Mouse (Mus musculus) limb, embryonic 10.5 days (tissue): Measurements from ENCODE around the gene Atg4b. TPM values are rescaled to one million over a fixed set of nuclear protein-coding genes. Genes with fewer than 3 reads are reported as not detected.

ENCODE experiments used
- DNase-seq: peaks from one replicate; pipeline ENCODE4 v3.0.0-alpha.2; 2017; ENCODE audit warnings: low spot score
- H3K27ac ChIP-seq: fragments of 300-500 bp; sonication (generic); 2 replicates; pipeline ENCODE4 v1.5.1; 2016; ENCODE audit warnings: mild to moderate bottlenecking
- H3K27me3 ChIP-seq: fragments of 300-500 bp; sonication (generic); 2 replicates; pipeline ENCODE4 v1.6.1; 2016; ENCODE audit warnings: low read depth, mild to moderate bottlenecking; ENCODE audit not compliant: poor library complexity, severe bottlenecking
- H3K36me3 ChIP-seq: fragments of 300-500 bp; sonication (generic); 2 replicates; pipeline ENCODE4 v1.6.1; 2016; ENCODE audit warnings: mild to moderate bottlenecking, moderate library complexity
- H3K4me1 ChIP-seq: fragments of 300-500 bp; sonication (generic); 2 replicates; pipeline ENCODE4 v1.6.1; 2016
- H3K4me3 ChIP-seq: fragments of 300-500 bp; sonication (generic); 2 replicates; pipeline ENCODE4 v1.5.1; 2016; ENCODE audit warnings: mild to moderate bottlenecking, moderate library complexity
- H3K9me3 ChIP-seq: fragments of 300-500 bp; sonication (generic); replicated peaks from 2 replicates; pipeline ENCODE4 v1.6.1; 2016; ENCODE audit warnings: mild to moderate bottlenecking
- WGBS: fragments of 180-500 bp; shearing (Covaris S2); methylation state at CpG from one replicate; pipeline ENCODE4 v1.1.7; 2016; 5-methylcytosine and 5-hydroxymethylcytosine counted together
- polyA plus RNA-seq: library from polyadenylated mRNA; unstranded; fragments of >200 nt; fragmentation: Nextera tagmentation; extraction: Ambion mirVana; gene quantifications from 2 replicates; pipeline ENCODE4 v1.2.1, GENCODE M21; 2016

Gene Atg4b
- polyA plus RNA-seq, 1 experiment from 2014 or later: 91.8 TPM

- Histone ChIP-seq H3K9me3 (no peaks in the 10 kb centered on the region), H3K27me3 (no peaks in the 10 kb centered on the region), H3K4me1 (no peaks in the 10 kb centered on the region), H3K27ac (no peak overlapping the region), H3K4me3 (no peak overlapping the region), H3K36me3 (peaks cover 31% of the 10 kb centered on the region)
- WGBS: 96% methylated on average over 9 of the region's 9 CpGs
- no peak for DNase-seq
Measured at GRCm38 (mm10) chr1:93764871-93765591, 13.7 kb downstream of the Atg4b start.

GRCm38 (mm10) chr1:93767600-93767999, 16.3 kb downstream of the Atg4b start:
- no peaks in the 10 kb centered on the region for H3K27me3 ChIP-seq
- WGBS: 94% methylated on average over 6 of the region's 6 CpGs
- H3K4me1 ChIP-seq: no peaks in the 10 kb centered on the region
- H3K36me3 ChIP-seq: peaks cover 51% of the 10 kb centered on the region
- no peak overlapping the region for H3K27ac ChIP-seq
- DNase-seq: no peak
- H3K4me3 ChIP-seq: no peak overlapping the region
- H3K9me3 ChIP-seq: no peaks in the 10 kb centered on the region

- H3K4me1 ChIP-seq: no peaks in the 10 kb centered on the region
- H3K4me3 ChIP-seq: no peak overlapping the region
- DNase-seq: no peak
- no peak overlapping the region for H3K27ac ChIP-seq
- H3K27me3 ChIP-seq: no peaks in the 10 kb centered on the region
- peaks cover 74% of the 10 kb centered on the region for H3K36me3 ChIP-seq
- no peaks in the 10 kb centered on the region for H3K9me3 ChIP-seq
- 96% methylated on average over 3 of the region's 3 CpGs for WGBS
Measured at GRCm38 (mm10) chr1:93769901-93770300, 18.6 kb downstream of the Atg4b start.

GRCm38 (mm10) chr1:93776686-93777085, 25.4 kb downstream of the Atg4b start:
- Histone ChIP-seq H3K4me1 (no peaks in the 10 kb centered on the region), H3K4me3 (no peak overlapping the region), H3K9me3 (no peaks in the 10 kb centered on the region), H3K27ac (no peak overlapping the region), H3K36me3 (peaks cover 96% of the 10 kb centered on the region), H3K27me3 (no peaks in the 10 kb centered on the region)
- DNase-seq: no peak
- WGBS: 92% methylated on average over 5 of the region's 5 CpGs

DNA sequence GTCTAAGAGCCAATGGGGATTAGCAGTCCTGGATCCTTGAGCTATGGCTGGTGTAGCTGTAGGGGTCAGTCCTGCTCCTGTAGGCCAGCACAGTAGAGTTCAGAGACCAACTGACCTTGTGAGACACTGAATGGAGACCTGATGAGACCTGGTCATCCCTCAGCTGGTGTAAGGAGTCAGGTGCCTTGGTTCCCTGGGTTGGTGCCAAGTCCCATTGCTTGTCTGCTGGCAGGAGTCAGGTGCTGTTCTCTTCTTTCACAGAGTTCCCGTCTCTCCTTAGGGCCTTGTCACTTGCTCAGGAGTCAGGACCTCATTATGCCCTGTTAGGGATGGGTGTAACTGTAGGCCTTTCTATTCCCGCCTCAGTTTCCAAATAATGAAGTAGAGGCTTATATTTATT, 35.6 kb downstream of the Atg4b start:
- Histone ChIP-seq H3K4me1 (no peaks in the 10 kb centered on the region), H3K36me3 (peaks cover 99% of the 10 kb centered on the region), H3K9me3 (no peaks in the 10 kb centered on the region; the same call in 1 of the 2 replicates), H3K4me3 (no peak overlapping the region), H3K27me3 (no peaks in the 10 kb centered on the region), H3K27ac (no peak overlapping the region)
- WGBS: 89% methylated on average over 2 of the region's 2 CpGs
- no peak for DNase-seq

DNA sequence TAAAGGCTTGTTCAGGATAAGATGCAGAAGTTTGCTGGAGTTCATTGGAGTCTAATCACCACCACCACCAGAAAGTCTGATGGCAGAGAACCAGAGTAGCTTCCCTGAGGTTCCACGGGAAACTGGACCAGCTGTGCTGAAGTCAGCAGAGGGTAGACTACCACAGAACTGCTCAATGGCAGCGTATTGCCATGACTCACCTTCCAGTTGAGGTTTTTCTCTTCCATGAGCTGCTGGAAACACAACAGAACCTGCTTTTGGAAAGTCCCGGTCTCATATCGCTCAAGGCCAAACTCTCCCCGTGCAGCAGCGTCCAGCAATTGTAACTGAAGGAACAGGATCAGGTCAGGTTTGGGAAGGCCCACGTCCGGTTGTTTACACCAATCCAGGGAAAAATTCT, 43.2 kb downstream of the Atg4b start:
- 95% methylated on average over 8 of the region's 8 CpGs for WGBS
- DNase-seq: no peak
- Histone ChIP-seq H3K4me3 (no peak overlapping the region), H3K36me3 (peaks cover 99% of the 10 kb centered on the region), H3K4me1 (no peaks in the 10 kb centered on the region), H3K27ac (no peak overlapping the region), H3K27me3 (no peaks in the 10 kb centered on the region), H3K9me3 (no peaks in the 10 kb centered on the region)

DNA sequence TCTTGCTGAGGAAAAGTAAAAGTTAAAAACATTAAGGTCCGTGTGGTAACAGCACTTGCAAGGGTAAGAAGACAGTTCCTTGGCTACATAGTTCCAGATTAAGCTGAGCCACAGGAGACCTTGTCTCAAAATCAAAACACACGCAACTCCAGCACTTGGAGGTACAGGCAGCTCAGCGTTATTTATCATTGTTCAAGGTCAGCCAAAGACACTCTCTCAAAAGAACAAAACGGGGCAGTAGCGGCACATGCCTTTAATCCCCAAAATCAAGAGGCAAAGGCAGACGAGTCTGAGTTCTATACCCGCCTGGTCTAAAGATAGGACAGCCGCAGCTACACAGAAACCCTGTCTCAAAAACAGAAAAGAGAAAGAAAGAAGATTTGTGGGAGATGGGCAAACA, 44.6 kb downstream of the Atg4b start:
- H3K36me3 ChIP-seq: peaks cover 99% of the 10 kb centered on the region
- WGBS: 93% methylated on average over 8 of the region's 8 CpGs

GRCm38 (mm10) chr1:93800670-93801503, 49.6 kb downstream of the Atg4b start:
- H3K4me3 ChIP-seq: peak overlapping the region; percentile 76
- H3K9me3 ChIP-seq: no peaks in the 10 kb centered on the region
- no peaks in the 10 kb centered on the region for H3K27me3 ChIP-seq
- H3K4me1 ChIP-seq: peaks cover 36% of the 10 kb centered on the region
- 80% methylated on average over 21 of the region's 21 CpGs for WGBS
- H3K36me3 ChIP-seq: peaks cover 57% of the 10 kb centered on the region
- DNase-seq: no peak
- H3K27ac ChIP-seq: peak overlapping the region; percentile 92

More for the DNA sequence above, 44.6 kb downstream of the Atg4b start:
- Histone ChIP-seq H3K4me1 (peaks cover 5% of the 10 kb centered on the region), H3K9me3 (no peaks in the 10 kb centered on the region), H3K27me3 (no peaks in the 10 kb centered on the region), H3K27ac (no peak overlapping the region), H3K4me3 (no peak overlapping the region)
- DNase-seq: no peak

GRCm38 (mm10) chr1:93801741-93802238, 50.5 kb downstream of the Atg4b start, which contains the start of gene Dtymk:
Gene Dtymk, minus strand, starts transcription at chr1:93801934.
- H3K27me3 ChIP-seq: no peaks in the 10 kb centered on the region
- peak within 1 kb of the TSS; percentile 92 for H3K27ac ChIP-seq
- peak; percentile 97 for DNase-seq
- H3K36me3 ChIP-seq: peaks cover 57% of the 10 kb centered on the region
- WGBS: under 1% methylated on average over 42 of the region's 42 CpGs
- H3K4me1 ChIP-seq: peaks cover 36% of the 10 kb centered on the region
- H3K9me3 ChIP-seq: no peaks in the 10 kb centered on the region
- peak within 1 kb of the TSS; percentile 76 for H3K4me3 ChIP-seq

DNA sequence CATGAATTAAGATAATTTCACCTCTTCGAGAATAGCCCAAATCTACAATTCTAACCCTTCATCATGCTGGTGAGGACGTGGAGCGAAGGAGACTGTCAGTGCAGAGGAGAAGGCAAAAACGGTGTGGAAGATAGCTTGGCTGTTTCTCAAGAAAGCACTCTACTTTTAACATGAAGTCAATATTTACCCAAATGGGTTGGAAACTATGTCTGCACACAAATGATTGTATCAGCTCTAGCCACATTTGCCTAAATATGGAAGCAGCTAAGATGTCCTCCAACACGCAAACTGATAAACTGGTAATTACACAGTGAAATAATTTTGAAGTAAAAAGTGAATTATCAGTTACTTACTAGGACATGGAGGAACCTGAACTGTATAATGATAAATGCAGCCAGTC, 51.5 kb downstream of the Atg4b start:
- H3K9me3 ChIP-seq: no peaks in the 10 kb centered on the region
- no peaks in the 10 kb centered on the region for H3K27me3 ChIP-seq
- peak overlapping the region; percentile 81 for H3K4me3 ChIP-seq
- peaks cover 36% of the 10 kb centered on the region for H3K4me1 ChIP-seq
- H3K27ac ChIP-seq: peak overlapping the region; percentile 97
- DNase-seq: no peak
- WGBS: 89% methylated on average over 5 of the region's 5 CpGs
- peaks cover 55% of the 10 kb centered on the region for H3K36me3 ChIP-seq

DNA sequence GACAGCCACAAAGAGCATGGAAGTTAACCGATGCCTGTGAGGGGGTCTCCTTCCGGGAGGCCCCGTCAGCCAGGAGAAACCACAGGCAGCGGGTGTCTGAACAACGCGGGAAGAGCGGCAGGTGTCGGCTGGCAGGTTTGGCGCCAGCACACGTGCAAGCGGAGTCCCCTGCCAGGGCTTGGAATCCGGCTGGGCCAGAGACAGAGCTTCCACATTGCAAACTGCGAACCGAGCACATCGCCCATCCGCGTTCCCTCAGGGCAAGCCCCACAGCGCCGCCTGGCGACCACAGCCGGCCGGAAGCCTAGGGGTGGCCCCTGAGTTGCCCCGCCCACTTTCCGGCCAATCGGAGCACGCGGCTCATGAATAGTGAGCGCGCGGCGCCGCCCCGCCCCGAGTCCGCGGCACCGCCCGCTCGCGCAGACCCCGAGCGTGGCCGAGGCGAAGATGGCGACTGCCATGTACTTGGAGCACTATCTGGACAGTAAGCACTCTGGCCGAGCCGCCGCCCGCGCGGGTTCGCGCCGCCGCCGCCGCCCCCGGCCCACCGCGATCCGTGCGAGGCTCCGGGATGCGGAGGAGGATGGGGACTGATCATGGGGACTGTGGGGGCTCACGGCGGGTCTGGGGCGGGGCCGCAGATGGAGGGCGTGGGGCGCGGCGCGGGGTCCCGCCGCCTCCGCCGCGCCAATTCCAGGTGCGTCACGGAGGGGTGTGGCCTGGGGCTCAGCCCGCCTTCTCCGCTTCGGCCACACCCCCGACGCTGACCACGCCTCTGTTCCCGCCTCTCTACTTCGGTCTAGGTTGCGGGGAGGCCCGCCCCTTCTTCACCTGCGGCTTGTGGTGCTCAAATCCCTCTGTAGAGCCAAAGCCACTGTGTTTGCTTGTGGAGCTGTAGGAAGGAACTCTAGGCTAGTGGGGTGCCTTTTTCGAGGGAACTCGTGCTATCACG, 52.5 kb downstream of the Atg4b start, which contains the start of gene Ing5:
Gene Ing5, plus strand, starts transcription at position 410 of the 952 bp plus-strand sequence.
- H3K4me1 ChIP-seq: peaks cover 36% of the 10 kb centered on the region
- H3K27me3 ChIP-seq: no peaks in the 10 kb centered on the region
- H3K9me3 ChIP-seq: no peaks in the 10 kb centered on the region
- H3K27ac ChIP-seq: peak within 1 kb of the TSS; percentile 97
- peak; percentile 100 for DNase-seq
- H3K4me3 ChIP-seq: peak within 1 kb of the TSS; percentile 81
- under 1% methylated on average over 94 of the region's 94 CpGs for WGBS
- H3K36me3 ChIP-seq: peaks cover 55% of the 10 kb centered on the region

DNA sequence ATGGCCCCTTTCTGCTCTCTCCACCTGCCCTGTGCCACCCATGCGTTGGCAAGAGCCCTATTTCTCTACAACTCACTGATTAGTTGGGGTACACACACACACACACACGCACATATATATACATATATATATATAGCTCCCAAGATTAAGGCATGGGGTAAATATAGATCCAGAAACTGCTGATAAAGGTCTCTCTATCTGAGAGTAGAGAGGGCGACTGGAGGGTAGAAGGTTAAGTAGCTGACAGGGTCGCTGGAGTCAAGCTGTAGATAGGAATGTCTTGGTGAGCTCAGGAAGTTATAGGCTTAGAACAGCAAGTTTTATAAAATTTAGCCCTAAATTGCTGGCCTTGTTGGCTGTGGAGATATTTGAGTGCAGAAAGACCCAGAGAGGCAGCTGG, 53.5 kb downstream of the Atg4b start:
- no peaks in the 10 kb centered on the region for H3K27me3 ChIP-seq
- no peak for DNase-seq
- H3K4me1 ChIP-seq: peaks cover 36% of the 10 kb centered on the region
- peaks cover 53% of the 10 kb centered on the region for H3K36me3 ChIP-seq
- H3K27ac ChIP-seq: no peak overlapping the region
- 84% methylated on average over 4 of the region's 4 CpGs for WGBS
- no peaks in the 10 kb centered on the region for H3K9me3 ChIP-seq
- peak overlapping the region; percentile 81 for H3K4me3 ChIP-seq
